Mouse (Mus musculus) small intestine, adult 2 months (tissue): ENCODE measurements around the gene Rasa4.

ENCODE experiments used
- CTCF ChIP-seq: fragments of 200-500 bp; IDR thresholded peaks from 2 replicates; pipeline ENCODE4 v1.5.1; 2012; ENCODE audit warnings: low read depth, mild to moderate bottlenecking, control low read depth, inconsistent platforms, low read length, moderate library complexity, mixed read lengths; ENCODE audit not compliant: insufficient replicate concordance, insufficient read length; ENCODE audit errors: extremely low read depth
- POLR2A ChIP-seq: fragments of 200-500 bp; IDR thresholded peaks from 2 replicates; pipeline ENCODE4 v1.6.1; 2012; ENCODE audit warnings: low read depth, mild to moderate bottlenecking, control low read depth, inconsistent platforms, low read length, moderate library complexity

- TF ChIP-seq CTCF = no peak
- no peak for TF ChIP-seq POLR2A
Measured at GRCm38 (mm10) chr5:136116784-136117112, 33.0 kb downstream of the Rasa4 start.
